Mouse (Mus musculus): Measurements from ENCODE around the gene Selenoo.
A peak's percentile ranks its signal among the peaks of the same experiment; 100 is the strongest.

Selenoo gene

DNA sequence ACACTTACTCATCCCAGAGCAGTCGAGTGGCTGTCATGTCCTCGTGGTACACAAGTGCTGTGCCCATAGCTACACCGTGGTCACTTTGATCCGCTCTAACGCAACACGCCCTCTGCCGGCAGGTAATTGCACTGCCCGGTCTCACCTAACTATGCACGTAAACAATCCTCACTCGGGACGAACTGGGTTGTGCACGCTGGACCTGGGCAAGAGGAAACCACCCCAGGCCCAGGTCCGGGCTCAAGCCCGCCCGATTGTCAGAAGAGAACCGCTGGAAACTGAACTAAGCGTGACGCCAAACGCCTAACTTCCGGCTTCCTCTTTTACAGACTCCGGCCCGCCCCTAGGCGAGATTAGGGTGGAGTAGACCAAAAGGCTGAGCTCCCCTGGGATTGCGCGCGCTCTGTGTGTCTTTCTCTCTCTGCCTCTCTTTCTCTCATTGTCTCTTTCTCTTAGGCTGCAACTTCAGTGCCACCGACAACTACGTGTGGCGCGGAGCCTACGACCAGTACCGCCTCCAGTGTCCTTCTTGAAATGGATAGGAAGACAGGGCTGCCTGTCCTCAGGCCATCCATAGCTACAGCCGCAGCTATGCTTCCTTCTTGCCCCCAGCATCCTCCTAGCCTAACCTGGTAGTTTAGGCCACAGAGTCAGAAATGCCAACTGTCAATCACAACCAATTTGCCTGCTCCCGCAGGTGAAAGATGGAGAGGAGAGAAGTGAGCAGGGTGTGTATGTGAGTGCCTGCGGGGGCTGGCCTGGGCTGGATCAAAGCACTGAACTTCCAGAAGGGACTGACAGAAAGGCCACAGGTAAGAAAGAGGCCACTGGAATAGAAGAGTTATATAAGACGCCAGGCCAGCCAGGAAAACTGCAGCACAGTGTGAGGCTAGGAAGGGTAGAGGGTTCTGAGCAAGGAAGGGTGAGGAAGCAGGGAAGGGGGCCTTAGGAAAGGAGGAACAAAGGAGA is 39.8 kb downstream of the Selenoo start, which contains the start of gene Hdac10:
Gene Hdac10 (minus strand): TSS at position 319 of the 969 bp plus-strand sequence.
- DNase-seq: peak; percentile 95 to 96

DNA sequence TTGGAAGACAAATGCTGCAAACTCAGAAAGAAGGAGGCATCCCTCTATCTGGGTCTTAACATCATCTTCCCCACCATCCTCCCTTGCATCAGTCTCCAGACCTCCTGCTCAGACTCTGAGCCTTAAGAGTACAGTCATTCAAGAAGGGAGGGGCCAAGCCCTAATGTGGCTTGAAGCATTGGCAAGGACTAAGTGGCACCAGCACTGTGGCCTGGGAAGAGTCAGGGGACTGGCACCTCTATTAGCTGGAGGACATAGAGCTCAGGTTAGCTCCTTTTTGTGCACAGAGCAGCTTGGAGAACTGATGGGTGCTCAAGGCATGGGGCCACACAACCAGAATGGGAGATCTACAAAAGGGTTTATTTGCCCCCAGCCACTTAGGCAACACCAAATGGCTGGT is 41.4 kb downstream of the Selenoo start:
- DNase-seq: no peak

DNA sequence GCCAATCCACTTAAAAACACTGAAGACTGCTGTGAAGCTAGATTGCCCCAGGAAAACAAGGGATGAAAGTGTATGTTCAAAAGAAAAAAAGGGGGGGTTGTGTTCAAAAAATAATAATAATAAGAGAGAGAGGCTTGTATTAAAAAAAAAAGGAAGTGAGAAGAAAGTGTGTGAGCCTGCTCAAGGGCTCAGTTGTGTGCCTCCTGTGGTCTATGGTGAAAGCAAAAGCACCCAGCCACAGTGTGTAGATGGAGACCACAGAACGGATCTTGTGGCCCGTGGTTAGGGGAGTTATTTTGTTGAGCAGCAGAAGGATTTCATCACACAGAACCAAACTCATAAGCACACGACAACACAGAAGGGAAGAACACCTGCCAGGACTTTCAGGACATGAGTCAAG is 42.4 kb downstream of the Selenoo start:
- DNase-seq: no peak

DNA sequence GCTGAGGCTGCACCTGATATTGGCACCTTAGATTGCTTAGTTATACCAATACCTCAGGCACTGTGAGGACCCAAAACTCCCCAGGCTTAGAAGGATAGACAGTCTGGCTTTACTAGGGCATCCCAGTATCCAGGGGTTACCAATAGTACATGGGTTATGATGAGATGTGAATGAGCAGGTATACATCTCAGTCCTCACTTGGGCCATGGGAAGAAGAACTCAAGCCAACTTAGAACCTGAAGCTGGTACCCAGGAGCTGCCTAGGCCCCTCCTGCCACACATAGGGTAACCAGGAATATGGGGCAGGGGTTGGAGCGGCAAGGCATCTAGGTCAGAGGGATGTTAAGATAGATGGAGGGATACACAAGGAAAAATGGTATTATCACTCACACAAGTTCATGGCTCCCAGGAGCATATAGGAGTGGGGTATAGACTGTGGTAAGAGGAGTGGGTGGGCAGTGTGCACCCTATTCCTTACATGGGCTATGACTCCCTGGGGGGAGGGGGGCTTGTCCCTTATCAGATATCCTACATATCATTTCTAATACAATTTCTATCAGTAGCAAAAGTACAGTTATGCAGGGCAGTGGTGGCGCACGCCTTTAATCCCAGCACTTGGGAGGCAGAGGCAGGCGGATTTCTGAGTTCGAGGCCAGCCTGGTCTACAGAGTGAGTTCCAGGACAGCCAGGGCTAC is 47.7 kb downstream of the Selenoo start:
- DNase-seq: no peak

DNA sequence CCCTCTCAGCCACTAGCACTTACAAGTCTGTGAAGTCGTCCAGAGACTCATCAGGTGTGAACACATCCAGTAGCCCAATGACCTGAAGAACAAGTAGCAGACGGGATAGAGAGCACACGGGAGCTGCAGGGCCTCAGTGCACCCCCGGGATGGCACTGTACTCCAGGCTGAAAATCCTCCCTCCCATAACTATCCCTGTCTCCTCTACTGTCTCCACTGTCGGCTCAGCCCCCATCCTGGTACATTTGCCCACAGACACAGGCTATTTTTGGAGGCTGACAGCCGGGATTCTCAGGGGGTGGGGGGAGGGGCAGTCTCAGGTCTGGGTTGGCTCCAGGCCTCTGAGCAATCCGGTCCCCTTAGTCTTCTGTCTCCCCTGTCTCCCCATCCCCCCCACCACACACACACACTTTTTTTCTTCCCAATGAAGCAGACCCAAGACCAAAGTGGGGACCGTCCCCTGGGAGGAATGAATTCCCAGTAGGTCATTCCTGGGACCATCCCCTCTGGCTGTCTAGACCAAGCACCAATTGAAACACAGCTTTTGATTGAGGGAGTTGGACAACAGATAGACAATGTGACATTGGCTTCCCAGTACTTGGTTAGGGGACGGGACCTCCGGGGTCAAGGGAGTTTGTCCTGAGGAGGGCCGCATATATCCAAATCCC is 48.6 kb downstream of the Selenoo start:
- DNase-seq: peak in 1 of 2 experiments; percentile 41

DNA sequence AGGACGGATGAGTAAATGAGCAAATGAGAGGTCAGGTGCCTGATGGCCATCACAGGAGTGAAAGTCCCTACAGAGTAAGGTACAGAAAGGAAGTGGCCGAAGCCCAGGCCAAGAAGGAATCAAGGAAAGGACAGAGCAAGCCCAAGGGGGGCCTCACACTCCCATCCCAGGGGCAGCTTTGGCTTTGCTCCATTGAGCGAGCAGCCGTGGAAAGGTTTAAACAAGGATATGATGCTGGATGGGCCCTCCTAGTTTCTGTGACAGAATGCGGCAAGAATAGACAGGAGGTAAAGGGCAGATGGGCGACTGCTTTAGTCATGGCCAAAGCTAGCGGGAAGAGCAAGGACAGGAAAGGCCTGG is 49.1 kb downstream of the Selenoo start:
- DNase-seq: peak; percentile 54 to 55

DNA sequence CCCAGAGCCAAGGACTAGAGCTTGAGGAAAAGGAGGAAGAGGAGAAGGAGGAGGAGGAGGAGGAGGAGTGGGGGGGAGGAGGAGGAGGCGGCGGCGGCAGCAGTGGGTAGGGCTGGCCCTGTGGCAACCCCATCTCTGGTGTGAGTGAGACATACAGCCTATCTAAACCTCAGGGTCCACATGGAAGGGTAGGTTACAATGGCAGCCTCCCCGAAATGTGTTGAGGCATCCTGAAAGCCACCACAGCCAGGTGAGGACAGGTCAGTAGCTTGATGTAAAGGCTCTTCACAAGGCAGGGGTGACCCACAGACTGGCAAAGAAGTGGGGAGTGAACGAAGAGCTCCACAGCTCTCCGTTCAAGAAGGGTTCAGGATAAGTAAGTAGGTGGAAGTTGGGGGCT is 49.6 kb downstream of the Selenoo start:
- DNase-seq: no peak

DNA sequence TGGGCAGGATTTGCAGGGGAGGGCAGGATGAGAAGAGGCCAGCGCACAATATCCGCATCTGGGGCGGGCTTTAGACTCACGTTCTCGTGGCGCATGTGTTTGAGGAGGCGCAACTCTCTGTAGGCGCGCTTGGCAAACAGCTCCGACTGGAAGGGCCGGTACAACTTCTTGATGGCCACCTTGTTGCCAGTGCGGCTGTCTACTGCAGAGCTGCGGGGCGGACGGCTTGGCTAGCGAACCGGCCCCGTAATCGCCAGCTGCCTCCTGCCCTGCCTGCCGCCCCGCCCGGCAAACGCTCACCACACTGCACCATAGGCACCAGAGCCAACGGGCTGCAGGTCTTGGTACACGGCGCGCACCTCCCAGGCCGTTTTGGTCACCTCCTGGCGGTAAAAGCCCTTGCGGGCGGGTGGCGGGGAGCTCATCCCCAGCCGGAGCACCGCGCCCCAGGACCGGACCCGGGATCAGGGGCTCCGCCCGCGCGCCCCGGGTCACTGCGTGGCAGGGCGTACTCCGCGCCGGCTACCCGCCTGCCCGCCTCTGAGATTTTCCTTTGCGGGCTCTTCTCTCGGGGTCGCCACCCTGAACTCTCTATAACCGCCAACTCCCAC is 51.3 kb downstream of the Selenoo start:
- DNase-seq: peak; percentile 79 to 81

DNA sequence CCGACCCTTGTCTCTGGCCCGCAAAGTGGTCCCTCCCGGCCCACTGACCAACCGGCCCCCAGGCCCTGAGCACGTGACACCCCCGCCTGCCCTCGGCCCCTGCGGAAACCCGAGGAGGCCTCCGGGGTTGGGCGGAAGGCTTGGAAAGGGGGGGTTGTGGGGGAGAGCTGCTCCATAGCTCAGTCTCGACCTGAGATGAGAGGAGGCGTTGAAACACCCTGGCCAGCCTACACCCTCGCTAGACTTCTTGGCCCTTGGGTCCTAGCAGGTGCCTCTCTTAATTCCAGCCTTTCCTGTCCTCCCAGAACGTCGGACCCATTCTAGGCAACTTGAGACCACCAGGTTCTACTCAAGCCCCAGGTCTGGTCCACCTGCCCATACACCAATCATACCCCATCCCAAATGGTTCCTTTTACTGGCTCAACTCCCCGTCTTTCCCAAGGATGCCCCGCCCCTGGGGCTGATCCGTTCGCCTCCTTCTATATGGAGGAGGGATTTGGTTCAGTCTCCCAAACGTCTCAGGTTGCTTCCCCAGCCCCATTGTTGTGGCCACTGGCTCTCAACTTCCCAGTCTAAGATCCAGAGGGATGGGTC is 51.9 kb downstream of the Selenoo start, which contains the start of gene Mapk12:
Gene Mapk12 (minus strand): TSS at position 45 of the 594 bp plus-strand sequence.
- DNase-seq: peak; percentile 73 to 74

DNA sequence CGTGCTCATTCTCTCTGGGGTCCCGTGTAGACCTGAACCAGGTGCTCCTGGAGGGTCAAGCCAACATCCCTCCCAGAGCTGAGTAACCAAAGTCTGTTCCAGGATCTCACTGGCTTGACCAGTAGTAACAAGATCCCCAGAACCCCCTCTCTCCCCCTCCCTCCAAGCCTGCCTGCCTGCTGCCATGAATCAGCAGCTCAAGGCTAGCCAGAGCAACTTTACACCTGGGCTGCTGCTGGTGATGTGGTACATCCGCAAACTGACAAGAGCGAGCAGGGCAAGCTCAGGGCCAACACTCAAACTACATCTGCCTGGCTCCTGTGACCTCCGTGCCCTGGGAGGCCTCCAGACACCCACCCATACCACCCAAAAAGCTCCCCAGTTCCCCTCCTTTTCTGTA is 52.6 kb downstream of the Selenoo start:
- DNase-seq: no peak

DNA sequence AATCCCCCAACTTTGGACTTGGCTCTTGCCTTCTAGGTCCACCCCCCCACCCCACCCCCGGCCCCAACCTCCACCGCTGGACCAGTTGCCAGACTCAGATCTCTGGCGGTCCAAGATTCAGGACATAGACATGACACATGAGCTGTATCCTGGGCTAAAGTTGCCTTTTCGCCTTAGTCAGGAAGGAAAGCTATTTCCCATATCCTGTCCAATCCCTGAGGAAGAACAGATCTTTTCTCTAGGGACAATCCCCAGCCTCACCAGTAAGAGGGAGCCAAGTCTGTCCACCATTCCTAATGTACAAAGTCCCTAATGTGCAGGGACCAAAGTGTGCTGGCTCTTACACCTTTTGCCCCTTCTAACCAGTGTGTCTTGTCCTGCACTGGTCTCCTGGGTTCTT is 53.0 kb downstream of the Selenoo start:
- no peak for DNase-seq

DNA sequence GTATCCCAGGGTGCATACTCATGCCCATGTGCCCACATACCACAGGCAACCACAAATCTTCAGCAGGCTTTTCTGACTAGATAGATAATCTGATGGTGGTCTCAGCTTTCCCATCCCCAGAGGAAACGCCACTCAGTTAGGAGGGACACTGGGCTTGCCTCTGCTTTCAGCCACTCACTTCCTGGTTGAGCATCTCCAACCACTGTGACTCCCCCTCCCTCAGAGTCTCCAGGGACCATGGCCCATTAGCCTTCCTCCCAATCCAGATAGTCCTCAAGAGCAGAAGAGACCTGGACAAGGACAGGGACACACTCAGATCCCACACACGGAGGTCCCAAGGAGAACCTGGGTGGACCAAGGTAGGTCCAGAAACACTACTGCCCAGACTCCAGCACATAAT is 54.2 kb downstream of the Selenoo start:
- no peak for DNase-seq

DNA sequence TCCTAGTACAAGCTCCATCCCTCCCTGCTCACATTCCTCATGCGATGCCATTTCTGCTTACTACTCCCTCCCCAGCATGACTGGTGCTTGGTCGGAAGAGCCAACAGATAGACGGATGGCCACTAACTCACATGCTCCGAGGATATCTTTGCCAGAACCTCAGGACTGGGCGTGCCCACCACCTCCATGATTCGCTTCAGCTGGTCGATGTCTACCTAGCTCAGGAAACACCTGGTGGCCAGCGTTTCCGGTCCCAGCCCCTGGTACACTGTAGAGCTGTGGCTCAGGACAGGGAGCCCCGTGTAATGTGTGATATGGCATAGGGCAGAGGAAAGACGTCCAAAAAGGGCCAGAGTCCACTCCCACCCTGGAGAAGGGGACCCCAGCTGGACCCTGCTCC is 56.1 kb downstream of the Selenoo start:
- DNase-seq: no peak

DNA sequence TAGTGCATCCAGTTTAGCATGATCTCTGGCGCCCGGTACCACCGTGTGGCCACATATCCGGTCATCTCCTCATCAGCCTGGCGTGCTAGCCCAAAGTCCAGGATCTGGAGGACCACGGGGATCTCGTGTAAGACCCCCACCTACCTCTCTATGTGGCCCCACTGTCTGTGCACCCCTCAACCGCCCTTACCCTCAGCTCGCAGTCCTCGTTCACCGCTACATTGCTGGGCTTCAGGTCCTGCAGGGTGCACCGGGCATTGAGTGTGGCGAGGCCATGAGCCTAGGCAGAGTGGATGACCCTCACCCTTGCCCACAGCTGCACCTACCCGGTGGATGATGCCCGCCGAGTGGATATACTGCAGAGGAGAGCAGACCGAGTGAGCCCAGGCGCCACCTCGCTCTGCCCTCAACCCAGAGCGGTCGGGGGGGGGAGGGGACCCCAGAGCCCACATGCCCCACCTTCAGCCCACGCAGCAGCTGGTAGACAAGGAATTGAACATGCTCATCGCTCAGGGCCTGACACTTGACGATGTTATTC is 57.0 kb downstream of the Selenoo start:
- no peak for DNase-seq

DNA sequence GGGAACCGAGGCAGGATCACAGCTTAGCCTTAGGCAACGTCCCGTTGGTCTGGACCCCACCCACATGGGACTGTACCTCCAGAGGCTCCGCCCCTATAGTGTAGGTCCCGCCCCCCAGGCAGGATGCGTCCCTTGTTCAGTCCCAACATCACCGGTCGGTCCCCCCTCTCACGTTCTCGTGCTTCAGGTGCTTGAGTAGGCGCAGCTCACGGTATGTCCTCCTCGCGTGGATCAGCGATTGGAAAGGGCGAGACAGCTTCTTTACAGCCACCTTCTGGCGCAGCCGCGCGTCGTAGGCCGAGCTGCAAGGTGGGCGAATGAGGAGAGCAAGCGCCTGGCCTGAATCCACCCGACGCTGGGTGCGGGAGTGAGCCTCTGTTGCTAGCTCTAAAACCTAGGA is 57.7 kb downstream of the Selenoo start:
- DNase-seq: peak; percentile 83 to 89

DNA sequence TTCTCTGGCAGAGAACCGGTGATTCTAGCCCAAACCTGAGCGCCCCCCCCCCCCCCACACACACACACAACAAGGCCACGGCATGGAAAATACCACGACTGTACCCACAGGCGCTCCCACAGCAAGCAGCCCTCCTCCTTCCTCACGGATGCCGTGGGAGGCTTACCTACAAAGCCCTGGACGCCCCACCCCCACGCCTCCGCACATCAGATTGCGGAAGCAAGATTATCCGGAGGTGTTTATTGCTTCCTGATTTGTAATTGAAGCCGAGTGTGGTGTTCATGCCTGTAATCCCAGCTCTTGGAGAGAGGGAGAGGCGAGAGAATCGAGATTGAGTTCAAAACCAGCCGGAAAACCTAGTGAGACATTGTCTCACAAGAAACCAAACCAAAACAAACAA is 58.1 kb downstream of the Selenoo start:
- DNase-seq: peak; percentile 66 to 74

DNA sequence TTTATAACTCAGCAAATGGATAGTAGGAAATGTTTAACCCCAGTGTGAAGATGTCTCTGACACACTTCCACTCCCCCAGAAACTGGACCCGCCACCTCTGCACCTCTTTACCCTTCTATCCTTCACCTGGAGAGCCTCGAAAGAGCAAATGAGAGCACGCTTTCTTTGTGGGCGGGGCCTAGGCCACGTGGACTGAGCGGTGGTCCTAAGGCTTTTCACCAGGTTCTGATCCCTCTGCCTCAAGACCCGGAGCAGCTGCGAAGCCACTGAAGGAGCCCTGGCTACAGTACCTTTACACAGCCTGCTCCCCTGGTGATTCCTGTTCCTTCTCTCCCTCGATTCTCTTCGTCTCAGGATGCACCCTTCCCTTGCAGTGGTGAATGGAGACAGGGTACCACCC is 58.6 kb downstream of the Selenoo start:
- DNase-seq: peak in 1 of 2 experiments; percentile 46

DNA sequence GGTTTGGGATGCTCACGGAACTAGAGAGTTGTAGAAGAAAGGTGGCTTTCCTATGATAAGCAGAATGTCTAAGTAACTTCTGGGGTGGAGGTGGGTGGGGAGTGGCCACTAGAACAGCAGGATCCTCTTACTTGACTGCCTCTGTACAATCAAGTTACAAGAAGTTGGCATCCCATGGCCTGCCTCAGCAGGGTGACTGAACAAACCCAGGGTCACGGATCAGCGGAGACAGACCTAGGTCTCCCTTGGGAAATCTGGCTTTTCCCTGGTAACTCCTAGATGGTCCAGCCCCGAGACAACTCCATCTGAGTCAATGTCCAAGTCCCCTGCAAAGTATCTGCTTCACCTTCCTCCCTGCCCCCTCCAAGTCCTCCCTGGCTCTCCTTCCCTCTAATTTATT is 59.0 kb downstream of the Selenoo start:
- no peak for DNase-seq

DNA sequence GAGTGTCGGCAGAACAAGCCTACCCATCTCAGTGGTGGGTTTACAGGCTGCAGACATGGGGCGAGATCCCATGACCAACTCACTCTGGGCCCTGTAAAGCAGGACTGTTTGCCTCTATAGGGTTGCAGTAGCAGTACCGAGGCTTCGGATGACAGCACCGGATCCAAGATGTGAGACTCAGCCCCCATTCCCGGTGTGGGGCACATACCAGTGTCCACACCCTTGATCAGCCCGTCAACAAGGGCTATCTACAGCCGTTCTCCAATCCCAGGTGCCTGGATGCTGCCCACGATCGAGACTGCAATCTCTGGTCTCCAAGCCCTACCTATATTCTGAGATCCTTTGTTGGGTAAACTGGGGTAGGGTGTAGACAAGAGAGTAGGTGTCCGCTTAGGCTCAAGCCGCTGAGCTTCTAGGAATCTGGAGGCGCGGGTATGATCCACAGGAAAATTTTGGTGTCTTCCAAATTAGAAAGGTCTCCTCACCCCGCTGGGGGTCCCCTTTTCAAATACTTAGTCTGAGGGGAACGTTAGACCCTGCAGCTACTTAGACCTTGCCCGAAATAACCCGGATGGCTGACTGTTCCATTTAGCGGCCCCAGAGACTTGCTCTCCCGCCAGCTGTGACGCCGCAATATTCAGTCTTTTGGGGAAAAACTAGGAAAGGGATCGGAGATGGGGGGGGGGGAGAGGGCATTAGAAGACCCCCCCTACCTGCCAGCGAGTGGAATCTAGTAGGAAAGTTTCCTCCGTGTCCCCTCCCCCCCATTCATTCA is 59.8 kb downstream of the Selenoo start:
- DNase-seq: peak in 1 of 2 experiments; percentile 54

DNA sequence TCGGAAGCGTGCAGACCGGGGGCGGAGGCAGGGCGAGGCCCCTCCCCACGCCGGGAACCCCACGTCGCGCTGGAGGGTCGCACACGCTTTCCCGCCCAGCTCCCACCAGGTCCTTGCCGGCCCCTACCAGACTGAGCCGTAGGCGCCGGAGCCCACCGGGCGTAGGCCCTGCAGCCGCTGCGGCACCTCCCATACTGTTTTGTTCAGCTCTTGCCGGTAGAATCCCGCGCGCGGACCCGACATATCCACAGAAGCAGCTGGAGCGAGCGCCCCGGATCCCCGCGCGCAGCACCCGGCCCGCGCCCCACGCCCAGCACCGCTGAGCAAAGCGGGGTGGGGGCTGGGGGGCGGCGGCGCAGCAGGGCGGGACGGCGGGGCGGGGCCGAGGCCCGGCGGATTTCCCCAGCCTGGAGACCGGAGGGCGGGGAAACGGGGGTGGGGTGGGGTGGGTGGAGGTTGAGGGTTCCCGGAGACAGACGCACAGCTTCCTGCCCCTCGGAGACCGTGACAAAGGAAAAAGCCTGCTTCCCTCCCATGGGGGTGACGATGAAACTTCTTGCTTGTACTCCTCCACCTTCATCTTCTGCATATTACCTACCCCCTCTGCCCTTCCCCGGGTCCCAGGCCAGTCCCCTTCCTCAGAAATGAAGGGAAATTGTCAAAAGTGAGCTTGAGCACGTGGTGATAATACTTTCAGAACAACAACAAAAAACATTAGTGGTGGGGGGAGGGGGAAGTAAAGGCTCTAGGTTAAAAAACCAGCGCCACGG is 60.6 kb downstream of the Selenoo start, which contains the start of gene Mapk11:
Gene Mapk11 (minus strand): TSS at position 358 of the 770 bp plus-strand sequence.
- peak in 1 of 2 experiments; percentile 66 for DNase-seq
